Mouse (Mus musculus) urinary bladder, postnatal 36 days (tissue): Measurements from ENCODE around the gene Lipc.

Experiments used
- DNase-seq, 2 experiments: peaks; one replicate each; pipeline ENCODE4 v3.0.0; 2022; ENCODE audit warnings: low spot score in 2 of 2, mixed read lengths in 1 of 2

Lipc gene

GRCm38 (mm10) chr9:70952126-70952525 is at the start of gene Lipc:
TSS of gene Lipc (minus strand) at chr9:70952226.
- DNase-seq = no peak

- no peak for DNase-seq
Observed at GRCm38 (mm10) chr9:70999161-70999560, 47.1 kb upstream of the Lipc start.

GRCm38 (mm10) chr9:70998719-70999118 is 46.7 kb upstream of the Lipc start:
- DNase-seq = no peak

- no peak for DNase-seq
Observed at GRCm38 (mm10) chr9:70993326-70993725, 41.3 kb upstream of the Lipc start.

GRCm38 (mm10) chr9:70991401-70991800 is 39.4 kb upstream of the Lipc start:
- DNase-seq = no peak

- no peak for DNase-seq
Observed at GRCm38 (mm10) chr9:70987210-70987609, 35.2 kb upstream of the Lipc start.

- DNase-seq = no peak
Observed at GRCm38 (mm10) chr9:70982991-70983480, 31.0 kb upstream of the Lipc start.

- DNase-seq = no peak
Observed at GRCm38 (mm10) chr9:70981721-70982120, 29.7 kb upstream of the Lipc start.

GRCm38 (mm10) chr9:70979641-70980040 is 27.6 kb upstream of the Lipc start:
- DNase-seq = no peak

GRCm38 (mm10) chr9:70979171-70979570 is 27.1 kb upstream of the Lipc start:
- no peak for DNase-seq

- DNase-seq = no peak
Observed at GRCm38 (mm10) chr9:70977392-70977791, 25.4 kb upstream of the Lipc start.

- no peak for DNase-seq
Observed at GRCm38 (mm10) chr9:70975921-70976320, 23.9 kb upstream of the Lipc start.

- no peak for DNase-seq
Observed at GRCm38 (mm10) chr9:70973286-70973685, 21.3 kb upstream of the Lipc start.

GRCm38 (mm10) chr9:70969244-70969643 is 17.2 kb upstream of the Lipc start:
- DNase-seq = no peak

- no peak for DNase-seq
Observed at GRCm38 (mm10) chr9:70965999-70966994, 14.3 kb upstream of the Lipc start.

GRCm38 (mm10) chr9:70965422-70965821 is 13.4 kb upstream of the Lipc start:
- no peak for DNase-seq

- DNase-seq = no peak
Observed at GRCm38 (mm10) chr9:70965011-70965410, 13.0 kb upstream of the Lipc start.

- no peak for DNase-seq
Observed at GRCm38 (mm10) chr9:70963461-70963891, 11.4 kb upstream of the Lipc start.

GRCm38 (mm10) chr9:70962781-70963455 is 10.9 kb upstream of the Lipc start:
- DNase-seq = no peak

- DNase-seq = no peak
Observed at GRCm38 (mm10) chr9:70960301-70960700, 8.3 kb upstream of the Lipc start.

- no peak for DNase-seq
Observed at GRCm38 (mm10) chr9:70959866-70960265, 7.8 kb upstream of the Lipc start.

- no peak for DNase-seq
Observed at GRCm38 (mm10) chr9:70959447-70959846, 7.4 kb upstream of the Lipc start.

GRCm38 (mm10) chr9:70958381-70958780 is 6.4 kb upstream of the Lipc start:
- DNase-seq = no peak
